Mouse (Mus musculus): ENCODE data around the gene Klk12. TPM values are rescaled to one million over a fixed set of nuclear protein-coding genes. Genes with fewer than 3 reads are reported as not detected.

The Klk12 gene
- polyA plus RNA-seq, 1 experiment from 2014 or later: not detected

DNA sequence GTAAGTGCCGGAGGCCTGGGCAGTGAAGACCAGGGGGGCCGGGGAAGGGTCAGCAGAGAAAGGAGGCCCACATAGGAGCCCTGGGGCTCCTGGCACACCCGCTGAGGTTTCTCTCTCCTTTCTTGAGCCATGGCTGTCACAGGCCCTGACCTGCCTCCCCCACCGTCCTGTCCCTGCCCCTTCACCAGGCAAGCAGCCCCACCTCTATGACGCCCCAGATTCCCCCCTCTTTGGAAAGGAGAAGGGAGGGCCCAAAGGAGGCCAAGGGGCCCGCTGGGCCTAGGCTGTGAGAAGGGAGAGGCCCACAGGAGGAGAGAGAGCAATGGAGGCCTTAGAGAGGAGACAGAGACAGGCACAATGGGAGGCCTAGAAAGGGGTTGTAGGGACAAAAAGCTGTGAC is 6.1 kb downstream of the Klk12 start:
- H3K27me3 ChIP-seq (ENCODE audit: control insufficient read depth, insufficient read depth, low read length): no peaks in the 10 kb centered on the region
- peaks cover 6% of the 10 kb centered on the region for H3K4me1 ChIP-seq (ENCODE audit: control insufficient read depth, insufficient read depth, low read length)
- H3K36me3 ChIP-seq (ENCODE audit: control insufficient read depth, insufficient read depth, low read length): no peaks in the 10 kb centered on the region
- DNase-seq (ENCODE audit: low spot score, missing footprints) (no peak), ATAC-seq (ENCODE audit: low FRiP score) (peak; percentile 51)
- H3K4me3 ChIP-seq (ENCODE audit: low read depth, low read length): no peak overlapping the region
- WGBS: 43% methylated on average over 6 of the region's 6 CpGs
- no peak overlapping the region; the same call in 1 of the 2 replicates for H3K9ac ChIP-seq (ENCODE audit: low read length)
- no peak overlapping the region for H3K4me2 ChIP-seq
- no peaks in the 10 kb centered on the region for H3K9me3 ChIP-seq (ENCODE audit: control insufficient read depth, low read length)
- H3K27ac ChIP-seq (ENCODE audit: low read depth, low read length): no peak overlapping the region

DNA sequence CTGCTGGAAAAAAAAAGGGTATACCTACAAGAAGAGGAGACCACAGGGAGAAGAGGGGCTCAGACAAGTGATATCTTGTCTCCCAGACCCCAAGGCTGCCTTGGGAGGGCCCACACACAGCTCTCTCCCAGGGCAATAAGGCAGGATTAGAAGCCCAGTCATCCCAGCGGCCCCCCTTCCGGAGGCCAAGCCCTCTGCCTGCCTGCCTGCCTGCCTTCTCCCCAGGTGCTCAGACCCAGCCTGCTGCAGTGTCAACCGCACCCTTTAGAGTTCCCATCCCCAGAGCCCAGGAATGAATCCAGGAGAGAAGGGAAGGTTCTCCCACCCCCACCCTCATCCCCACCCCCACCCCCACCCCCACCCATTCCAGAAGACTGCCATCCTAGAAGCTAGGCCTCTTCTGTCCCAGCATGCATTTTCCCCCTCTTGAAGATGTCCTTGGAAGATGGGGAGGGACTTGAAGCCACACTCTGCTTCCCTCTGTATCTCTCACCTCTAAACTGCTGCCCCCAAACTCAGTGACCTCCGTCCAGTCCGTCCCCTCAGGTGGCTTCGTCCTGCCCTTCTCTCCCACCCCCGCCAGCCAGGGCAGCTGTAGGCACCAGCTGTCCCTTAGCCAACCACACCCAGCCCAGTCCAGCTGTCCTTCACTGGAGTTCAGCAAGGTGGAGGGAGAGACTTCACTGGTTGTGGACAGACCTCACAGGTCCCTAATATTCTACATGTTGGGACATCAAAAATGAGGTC is 6.8 kb downstream of the Klk12 start:
- no peaks in the 10 kb centered on the region for H3K36me3 ChIP-seq (ENCODE audit: control insufficient read depth, insufficient read depth, low read length)
- H3K4me1 ChIP-seq (ENCODE audit: control insufficient read depth, insufficient read depth, low read length): peaks cover 6% of the 10 kb centered on the region
- no peak overlapping the region for H3K4me3 ChIP-seq (ENCODE audit: low read depth, low read length)
- DNase-seq (ENCODE audit: low spot score, missing footprints) (no peak), ATAC-seq (ENCODE audit: low FRiP score) (0 out of 2 replicates have a peak, but pooled peaks have one; percentile 33)
- 38% methylated on average over 7 of the region's 7 CpGs for WGBS
- H3K27ac ChIP-seq (ENCODE audit: low read depth, low read length): no peak overlapping the region
- H3K9me3 ChIP-seq (ENCODE audit: control insufficient read depth, low read length): no peaks in the 10 kb centered on the region
- no peak overlapping the region for H3K4me2 ChIP-seq
- H3K9ac ChIP-seq (ENCODE audit: low read length): no peak overlapping the region; the same call in 1 of the 2 replicates
- H3K27me3 ChIP-seq (ENCODE audit: control insufficient read depth, insufficient read depth, low read length): no peaks in the 10 kb centered on the region

DNA sequence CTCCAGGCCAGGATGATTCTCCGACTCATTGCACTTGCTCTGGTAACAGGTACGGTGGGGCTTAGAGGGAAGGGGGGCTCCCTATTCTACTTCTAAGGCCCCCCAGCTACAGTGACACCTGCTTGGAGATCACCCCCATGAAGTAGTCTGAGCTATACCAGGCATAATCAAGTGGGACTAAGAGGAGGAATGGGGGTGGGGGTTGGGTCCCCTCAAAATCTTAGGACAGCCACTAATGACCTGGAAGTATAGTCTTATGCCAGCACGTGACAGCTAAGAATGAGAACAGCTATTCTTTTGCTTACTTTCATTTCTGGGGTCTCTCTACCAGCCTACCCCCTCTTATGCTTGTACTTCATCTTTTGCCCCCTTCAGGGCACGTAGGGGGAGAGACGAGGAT is 7.8 kb downstream of the Klk12 start:
- Histone ChIP-seq H3K27ac (ENCODE audit: low read depth, low read length) (no peak overlapping the region), H3K4me2 (no peak overlapping the region), H3K4me1 (ENCODE audit: control insufficient read depth, insufficient read depth, low read length) (peaks cover 6% of the 10 kb centered on the region), H3K27me3 (ENCODE audit: control insufficient read depth, insufficient read depth, low read length) (no peaks in the 10 kb centered on the region), H3K4me3 (ENCODE audit: low read depth, low read length) (no peak overlapping the region), H3K9me3 (ENCODE audit: control insufficient read depth, low read length) (no peaks in the 10 kb centered on the region), H3K9ac (ENCODE audit: low read length) (no peak overlapping the region), H3K36me3 (ENCODE audit: control insufficient read depth, insufficient read depth, low read length) (no peaks in the 10 kb centered on the region)
- no peak for DNase-seq (ENCODE audit: low spot score, missing footprints)
- no peak for ATAC-seq (ENCODE audit: low FRiP score)
- WGBS: 93% methylated on average over 5 of the region's 5 CpGs

DNA sequence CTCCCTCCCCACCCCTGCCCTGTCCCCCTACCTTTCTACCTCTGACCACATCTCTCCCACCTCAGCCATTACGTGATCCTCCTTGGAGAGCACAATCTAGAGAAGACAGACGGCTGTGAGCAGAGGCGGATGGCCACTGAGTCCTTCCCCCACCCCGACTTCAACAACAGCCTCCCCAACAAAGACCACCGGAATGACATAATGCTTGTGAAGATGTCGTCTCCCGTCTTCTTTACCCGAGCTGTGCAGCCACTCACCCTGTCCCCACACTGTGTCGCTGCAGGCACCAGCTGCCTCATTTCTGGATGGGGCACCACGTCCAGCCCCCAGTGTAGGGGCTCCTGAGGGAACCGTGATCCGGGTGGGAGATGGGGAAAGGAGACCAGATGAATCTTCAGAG is 8.7 kb downstream of the Klk12 start:
- Histone ChIP-seq H3K9me3 (ENCODE audit: control insufficient read depth, low read length) (no peaks in the 10 kb centered on the region), H3K4me3 (ENCODE audit: low read depth, low read length) (no peak overlapping the region), H3K36me3 (ENCODE audit: control insufficient read depth, insufficient read depth, low read length) (no peaks in the 10 kb centered on the region), H3K27me3 (ENCODE audit: control insufficient read depth, insufficient read depth, low read length) (no peaks in the 10 kb centered on the region), H3K4me1 (ENCODE audit: control insufficient read depth, insufficient read depth, low read length) (peaks cover 6% of the 10 kb centered on the region), H3K4me2 (no peak overlapping the region), H3K9ac (ENCODE audit: low read length) (no peak overlapping the region), H3K27ac (ENCODE audit: low read depth, low read length) (no peak overlapping the region)
- 85% methylated on average over 12 of the region's 12 CpGs for WGBS
- no peak for ATAC-seq (ENCODE audit: low FRiP score)
- no peak for DNase-seq (ENCODE audit: low spot score, missing footprints)

DNA sequence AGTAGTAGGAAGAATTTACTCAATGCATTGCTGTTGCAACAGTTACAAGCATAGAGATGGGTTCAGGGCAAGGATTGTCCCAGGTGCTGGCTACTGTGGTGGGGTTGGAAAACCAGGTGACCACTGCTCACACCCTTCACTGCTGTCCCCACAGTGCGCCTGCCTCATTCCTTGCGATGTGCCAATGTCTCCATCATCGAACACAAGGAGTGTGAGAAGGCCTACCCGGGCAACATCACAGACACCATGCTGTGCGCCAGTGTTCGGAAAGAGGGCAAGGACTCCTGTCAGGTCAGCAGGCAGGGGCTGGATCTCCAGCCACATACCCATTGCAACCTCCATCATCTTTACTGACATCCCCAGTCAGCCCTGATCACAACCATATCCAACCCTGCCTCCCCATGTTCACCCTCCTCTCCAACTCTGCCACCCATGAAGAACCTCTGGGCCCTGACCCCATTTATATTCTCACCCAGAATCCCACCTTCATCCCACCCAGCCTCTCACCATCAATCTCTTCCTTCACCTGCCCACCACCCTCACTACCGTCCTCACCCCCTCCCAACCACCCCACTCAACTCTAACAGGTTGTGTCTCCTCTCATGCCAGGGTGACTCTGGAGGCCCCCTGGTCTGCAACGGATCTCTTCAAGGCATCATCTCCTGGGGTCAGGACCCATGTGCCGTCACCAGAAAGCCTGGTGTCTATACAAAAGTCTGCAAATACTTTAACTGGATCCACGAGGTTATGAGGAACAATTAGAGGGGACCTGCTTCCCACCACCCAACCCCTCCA is 9.7 kb downstream of the Klk12 start:
- H3K4me1 ChIP-seq (ENCODE audit: control insufficient read depth, insufficient read depth, low read length): peaks cover 6% of the 10 kb centered on the region
- no peak overlapping the region for H3K4me2 ChIP-seq
- no peaks in the 10 kb centered on the region for H3K27me3 ChIP-seq (ENCODE audit: control insufficient read depth, insufficient read depth, low read length)
- H3K9me3 ChIP-seq (ENCODE audit: control insufficient read depth, low read length): no peaks in the 10 kb centered on the region
- DNase-seq (ENCODE audit: low spot score, missing footprints): no peak
- no peak overlapping the region for H3K4me3 ChIP-seq (ENCODE audit: low read depth, low read length)
- 89% methylated on average over 10 of the region's 10 CpGs for WGBS
- ATAC-seq (ENCODE audit: low FRiP score): no peak
- H3K36me3 ChIP-seq (ENCODE audit: control insufficient read depth, insufficient read depth, low read length): no peaks in the 10 kb centered on the region
- no peak overlapping the region for H3K9ac ChIP-seq (ENCODE audit: low read length)
- H3K27ac ChIP-seq (ENCODE audit: low read depth, low read length): no peak overlapping the region

DNA sequence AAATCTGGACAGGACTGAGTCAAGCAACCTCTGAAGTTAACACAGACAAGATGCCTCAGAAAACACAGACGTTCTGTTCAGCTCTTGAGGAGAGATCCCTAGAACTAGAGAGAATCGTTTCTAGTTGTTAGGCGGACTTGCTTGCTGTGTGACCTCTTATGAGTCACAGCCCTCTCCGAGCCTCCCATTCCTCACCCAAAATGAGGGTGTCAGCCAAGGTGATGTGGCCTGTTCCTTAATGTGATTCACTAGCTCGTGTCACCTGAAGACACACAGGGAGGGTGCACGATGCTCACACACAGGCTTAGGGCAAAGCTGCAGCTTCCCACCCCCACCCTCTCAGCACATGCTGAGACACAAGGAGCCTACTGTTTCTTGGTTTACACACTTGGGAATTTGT is 11.5 kb downstream of the Klk12 start:
- ATAC-seq (ENCODE audit: low FRiP score): no peak
- no peak overlapping the region for H3K9ac ChIP-seq (ENCODE audit: low read length)
- WGBS: 74% methylated on average over 6 of the region's 6 CpGs

DNA sequence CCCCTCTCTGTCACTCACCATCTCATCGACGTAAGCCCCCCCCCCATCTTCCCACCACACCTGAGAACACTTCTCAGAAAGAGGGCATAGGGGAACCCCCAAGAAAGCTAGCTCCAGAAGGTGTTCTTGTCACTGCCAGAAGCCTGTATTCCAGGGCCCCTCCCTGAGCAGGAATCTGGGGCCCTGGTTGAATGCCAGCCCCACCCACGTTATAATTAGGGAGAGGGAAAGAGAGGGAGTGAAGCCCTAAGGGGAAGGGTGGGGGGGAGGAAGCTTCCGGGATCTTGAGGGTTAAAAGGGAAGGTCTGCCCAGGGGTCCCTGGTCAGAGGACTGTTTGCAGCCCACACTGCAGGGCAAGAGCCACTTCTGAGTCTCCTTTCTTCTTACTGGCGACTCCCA is 12.0 kb downstream of the Klk12 start, which contains the start of gene Klk10:
Gene Klk10 (plus strand): TSS at position 290 of the 400 bp plus-strand sequence.
- ATAC-seq (ENCODE audit: low FRiP score): no peak
- no peak for DNase-seq (ENCODE audit: low spot score, missing footprints)
- Histone ChIP-seq H3K27me3 (ENCODE audit: control insufficient read depth, insufficient read depth, low read length) (no peaks in the 10 kb centered on the region), H3K9ac (ENCODE audit: low read length) (no peak within 1 kb of the TSS), H3K4me3 (ENCODE audit: low read depth, low read length) (no peak within 1 kb of the TSS), H3K9me3 (ENCODE audit: control insufficient read depth, low read length) (no peaks in the 10 kb centered on the region), H3K4me2 (no peak within 1 kb of the TSS), H3K4me1 (ENCODE audit: control insufficient read depth, insufficient read depth, low read length) (no peaks in the 10 kb centered on the region; the same call in 1 of the 2 replicates), H3K27ac (ENCODE audit: low read depth, low read length) (no peak within 1 kb of the TSS), H3K36me3 (ENCODE audit: control insufficient read depth, insufficient read depth, low read length) (no peaks in the 10 kb centered on the region)
- 52% methylated on average over 4 of the region's 5 CpGs for WGBS

More for the DNA sequence above, 11.5 kb downstream of the Klk12 start:
- Histone ChIP-seq H3K4me3 (ENCODE audit: low read depth, low read length) (no peak overlapping the region), H3K4me1 (ENCODE audit: control insufficient read depth, insufficient read depth, low read length) (peaks cover 2% of the 10 kb centered on the region; the same call in 1 of the 2 replicates), H3K4me2 (no peak overlapping the region), H3K27ac (ENCODE audit: low read depth, low read length) (no peak overlapping the region), H3K9me3 (ENCODE audit: control insufficient read depth, low read length) (no peaks in the 10 kb centered on the region), H3K36me3 (ENCODE audit: control insufficient read depth, insufficient read depth, low read length) (no peaks in the 10 kb centered on the region), H3K27me3 (ENCODE audit: control insufficient read depth, insufficient read depth, low read length) (no peaks in the 10 kb centered on the region)
- no peak for DNase-seq (ENCODE audit: low spot score, missing footprints)

DNA sequence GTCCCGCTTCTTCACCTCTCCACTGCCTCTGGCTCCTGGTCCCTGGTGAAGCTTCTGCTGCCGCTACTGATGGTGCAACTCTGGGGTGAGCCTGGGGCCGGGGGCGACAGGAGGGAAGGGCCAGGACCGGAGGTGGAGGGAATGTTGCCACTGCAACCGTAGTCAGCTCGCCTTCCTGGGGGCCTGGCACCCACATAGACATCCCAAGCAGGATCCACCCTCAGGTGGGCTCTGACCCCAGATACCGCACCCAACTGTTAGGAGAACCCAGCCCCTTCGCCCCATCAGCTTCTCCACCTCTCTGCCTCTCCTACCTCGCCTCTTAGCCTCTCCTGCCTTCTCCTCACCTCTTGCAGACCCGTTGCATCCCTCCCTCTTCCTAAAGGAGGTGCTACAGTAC is 12.8 kb downstream of the Klk12 start:
- H3K4me1 ChIP-seq (ENCODE audit: control insufficient read depth, insufficient read depth, low read length): no peaks in the 10 kb centered on the region; the same call in 1 of the 2 replicates
- ATAC-seq (ENCODE audit: low FRiP score): no peak
- no peak overlapping the region for H3K4me2 ChIP-seq
- no peak for DNase-seq (ENCODE audit: low spot score, missing footprints)
- no peaks in the 10 kb centered on the region for H3K9me3 ChIP-seq (ENCODE audit: control insufficient read depth, low read length)
- no peak overlapping the region for H3K27ac ChIP-seq (ENCODE audit: low read depth, low read length)
- H3K9ac ChIP-seq (ENCODE audit: low read length): no peak overlapping the region
- WGBS: 93% methylated on average over 11 of the region's 11 CpGs
- H3K27me3 ChIP-seq (ENCODE audit: control insufficient read depth, insufficient read depth, low read length): no peaks in the 10 kb centered on the region
- no peak overlapping the region for H3K4me3 ChIP-seq (ENCODE audit: low read depth, low read length)
- H3K36me3 ChIP-seq (ENCODE audit: control insufficient read depth, insufficient read depth, low read length): no peaks in the 10 kb centered on the region
